Mouse (Mus musculus) midbrain, embryonic 14.5 days (tissue): ENCODE data around the gene Slc7a5. TPM values are rescaled to one million over a fixed set of nuclear protein-coding genes. Genes with fewer than 3 reads are reported as not detected.

ENCODE experiments used
- ATAC-seq: fragments of 200-750 bp; cut with Nextera tagmentation; 2 replicates; pipeline ENCODE4 v1.8.0; 2017; ENCODE audit warnings: moderate number of reproducible peaks, moderate library complexity; ENCODE audit not compliant: low FRiP score, low TSS enrichment
- DNase-seq: peaks from one replicate; pipeline ENCODE4 v3.0.0-alpha.2; 2015
- H3K27ac ChIP-seq: fragments of 300-500 bp; sonication (generic); replicated peaks from 2 replicates; pipeline ENCODE4 v1.5.1; 2014; ENCODE audit warnings: mild to moderate bottlenecking, low read depth, low read length, moderate library complexity
- H3K27me3 ChIP-seq: fragments of 300-500 bp; sonication (generic); 2 replicates; pipeline ENCODE4 v1.6.1; 2014; ENCODE audit warnings: low read length, control low read depth, mixed read lengths; ENCODE audit not compliant: control insufficient read depth, insufficient read depth
- H3K36me3 ChIP-seq: fragments of 300-500 bp; sonication (generic); 2 replicates; pipeline ENCODE4 v1.6.1; 2014; ENCODE audit warnings: low read length, control low read depth; ENCODE audit not compliant: control insufficient read depth, insufficient read depth
- H3K4me1 ChIP-seq: fragments of 300-500 bp; sonication (generic); 2 replicates; pipeline ENCODE4 v1.6.1; 2014; ENCODE audit warnings: mild to moderate bottlenecking, antibody characterized with exemption, low read length, control low read depth; ENCODE audit not compliant: control insufficient read depth, insufficient read depth
- H3K4me2 ChIP-seq: fragments of 300-500 bp; sonication (generic); 2 replicates; pipeline ENCODE4 v1.6.1; 2014; ENCODE audit warnings: mild to moderate bottlenecking, low read length, moderate library complexity
- H3K4me3 ChIP-seq: fragments of 300-500 bp; sonication (generic); replicated peaks from 2 replicates; pipeline ENCODE4 v1.5.1; 2014; ENCODE audit warnings: low read depth, low read length
- H3K9ac ChIP-seq: fragments of 300-500 bp; sonication (generic); replicated peaks from 2 replicates; pipeline ENCODE4 v1.6.1; 2014; ENCODE audit warnings: mild to moderate bottlenecking, low read length, moderate library complexity
- H3K9me3 ChIP-seq: fragments of 300-500 bp; sonication (generic); 2 replicates; pipeline ENCODE4 v1.6.1; 2016; ENCODE audit warnings: low read length, control low read depth, mixed read lengths; ENCODE audit not compliant: control insufficient read depth
- WGBS: fragments of 180-500 bp; shearing (Covaris S2); extraction: QIAGEN DNeasy Blood & Tissue Kit; methylation state at CpG from one replicate; pipeline ENCODE4 v1.1.7; 2014; 5-methylcytosine and 5-hydroxymethylcytosine counted together
- polyA plus RNA-seq: library from polyadenylated mRNA; unstranded; fragments of >200 nt; fragmentation: Nextera tagmentation; extraction: Ambion mirVana; gene quantifications from 2 replicates; pipeline ENCODE4 v1.2.1, GENCODE M21; 2014

Gene Slc7a5
- polyA plus RNA-seq, 1 experiment from 2014 or later: 54.0 TPM

GRCm38 (mm10) chr8:121919158-121919557 lies 11.7 kb upstream of the Slc7a5 start:
- no peak overlapping the region for H3K4me3 ChIP-seq
- WGBS: 74% methylated on average over 4 of the region's 4 CpGs

DNA sequence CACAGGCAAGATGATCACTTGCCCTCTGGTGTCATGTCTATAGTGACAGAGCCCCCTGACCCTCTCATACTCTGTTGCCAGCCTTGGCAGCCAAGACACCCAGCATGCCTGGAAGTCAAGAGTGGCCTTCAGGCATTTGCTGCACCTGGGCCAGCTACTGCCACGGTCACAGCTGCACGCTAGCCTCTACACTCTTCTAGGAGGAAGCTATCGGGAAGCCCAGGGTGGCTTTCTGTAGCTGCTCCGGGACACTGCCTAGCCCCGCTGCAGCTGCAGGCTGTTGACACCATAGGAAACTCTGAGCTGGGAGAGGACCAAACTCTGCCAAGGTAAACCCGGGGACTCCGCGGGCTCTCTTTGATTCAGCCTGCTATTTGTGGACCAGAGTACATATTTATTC lies 5.9 kb upstream of the Slc7a5 start:
- 84% methylated on average over 8 of the region's 8 CpGs for WGBS

More at GRCm38 (mm10) chr8:121919158-121919557, 11.7 kb upstream of the Slc7a5 start:
- Histone ChIP-seq H3K9me3 (no peaks in the 10 kb centered on the region), H3K36me3 (no peaks in the 10 kb centered on the region), H3K4me1 (no peaks in the 10 kb centered on the region), H3K4me2 (no peak overlapping the region), H3K9ac (no peak overlapping the region), H3K27ac (no peak overlapping the region), H3K27me3 (no peaks in the 10 kb centered on the region)
- ATAC-seq (no peak), DNase-seq (no peak)

GRCm38 (mm10) chr8:121912831-121913230 lies 5.3 kb upstream of the Slc7a5 start:
- no peak overlapping the region for H3K9ac ChIP-seq
- 79% methylated on average over 3 of the region's 3 CpGs for WGBS
- no peaks in the 10 kb centered on the region for H3K27me3 ChIP-seq
- ATAC-seq (no peak), DNase-seq (no peak)
- H3K36me3 ChIP-seq: no peaks in the 10 kb centered on the region
- H3K4me2 ChIP-seq: no peak overlapping the region
- H3K4me1 ChIP-seq: peaks cover 3% of the 10 kb centered on the region; the same call in 1 of the 2 replicates
- no peak overlapping the region for H3K27ac ChIP-seq
- H3K4me3 ChIP-seq: no peak overlapping the region
- no peaks in the 10 kb centered on the region for H3K9me3 ChIP-seq

More for the DNA sequence above, 5.9 kb upstream of the Slc7a5 start:
- no peaks in the 10 kb centered on the region for H3K36me3 ChIP-seq
- H3K27ac ChIP-seq: no peak overlapping the region
- ATAC-seq (no peak), DNase-seq (no peak)
- no peak overlapping the region for H3K4me3 ChIP-seq
- H3K4me1 ChIP-seq: no peaks in the 10 kb centered on the region
- H3K9ac ChIP-seq: no peak overlapping the region
- no peaks in the 10 kb centered on the region for H3K9me3 ChIP-seq
- no peak overlapping the region for H3K4me2 ChIP-seq
- H3K27me3 ChIP-seq: no peaks in the 10 kb centered on the region

DNA sequence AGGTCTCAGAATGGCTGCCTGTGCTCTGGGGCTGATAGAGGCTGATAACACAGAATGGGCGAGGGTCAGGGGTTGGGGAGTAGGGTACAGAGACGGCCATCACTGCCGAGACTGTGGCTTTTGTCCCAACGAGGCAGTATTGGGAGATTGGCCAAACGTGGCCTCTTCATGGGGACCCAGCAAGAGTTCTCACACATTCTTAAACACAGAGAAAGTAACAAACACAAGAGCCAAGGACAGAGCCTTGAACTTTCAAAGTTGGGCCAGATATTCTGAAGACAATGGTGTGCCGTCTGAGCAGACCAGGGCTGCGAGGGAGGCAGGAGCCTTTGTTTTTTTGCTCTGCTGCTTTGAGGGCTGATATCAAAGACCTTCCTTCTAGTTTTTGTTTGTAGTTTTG lies 4.5 kb upstream of the Slc7a5 start:
- Histone ChIP-seq H3K36me3 (no peaks in the 10 kb centered on the region), H3K4me2 (no peak overlapping the region), H3K4me3 (no peak overlapping the region), H3K27me3 (no peaks in the 10 kb centered on the region), H3K27ac (no peak overlapping the region), H3K9me3 (no peaks in the 10 kb centered on the region), H3K9ac (no peak overlapping the region), H3K4me1 (peaks cover 3% of the 10 kb centered on the region; the same call in 1 of the 2 replicates)
- WGBS: 68% methylated on average over 7 of the region's 7 CpGs
- DNase-seq: no peak
- ATAC-seq: no peak

- WGBS: 92% methylated on average over 6 of the region's 6 CpGs
- Histone ChIP-seq H3K27me3 (no peaks in the 10 kb centered on the region), H3K36me3 (no peaks in the 10 kb centered on the region), H3K4me3 (no peak overlapping the region), H3K4me2 (no peak overlapping the region), H3K9ac (no peak overlapping the region), H3K9me3 (no peaks in the 10 kb centered on the region), H3K27ac (no peak overlapping the region), H3K4me1 (peaks cover 8% of the 10 kb centered on the region)
- DNase-seq: no peak
- ATAC-seq: no peak
Measured at GRCm38 (mm10) chr8:121911400-121911799, 3.9 kb upstream of the Slc7a5 start.

- 6% methylated on average over 6 of the region's 6 CpGs for WGBS
- no peak overlapping the region for H3K4me3 ChIP-seq
- no peak overlapping the region for H3K27ac ChIP-seq
- no peaks in the 10 kb centered on the region for H3K36me3 ChIP-seq
- peak; percentile 86 for DNase-seq
- peaks cover 19% of the 10 kb centered on the region for H3K4me1 ChIP-seq
- H3K9ac ChIP-seq: no peak overlapping the region
- H3K4me2 ChIP-seq: 0 out of 2 replicates have a peak overlapping the region, but pooled peaks have one; percentile 17
- 0 out of 2 replicates have a peak, but pooled peaks cover 4% of the 10 kb centered on the region for H3K27me3 ChIP-seq
- H3K9me3 ChIP-seq: no peaks in the 10 kb centered on the region
- no peak for ATAC-seq
Measured at GRCm38 (mm10) chr8:121909663-121910062, 2.2 kb upstream of the Slc7a5 start.

- peaks cover 19% of the 10 kb centered on the region for H3K4me1 ChIP-seq
- H3K27me3 ChIP-seq: 0 out of 2 replicates have a peak, but pooled peaks cover 4% of the 10 kb centered on the region
- 0 out of 2 replicates have a peak overlapping the region, but pooled peaks have one; percentile 17 for H3K4me2 ChIP-seq
- H3K27ac ChIP-seq: no peak overlapping the region
- no peak overlapping the region for H3K9ac ChIP-seq
- no peaks in the 10 kb centered on the region for H3K36me3 ChIP-seq
- DNase-seq: no peak
- ATAC-seq: no peak
- H3K4me3 ChIP-seq: no peak overlapping the region
- 75% methylated on average over 8 of the region's 8 CpGs for WGBS
- no peaks in the 10 kb centered on the region for H3K9me3 ChIP-seq
Measured at GRCm38 (mm10) chr8:121909148-121909541, 1.7 kb upstream of the Slc7a5 start.

- H3K4me2 ChIP-seq: peak overlapping the region; percentile 99; the same call in 1 of the 2 replicates
- no peak overlapping the region for H3K9ac ChIP-seq
- peaks cover 19% of the 10 kb centered on the region for H3K4me1 ChIP-seq
- 64% methylated on average over 8 of the region's 8 CpGs for WGBS
- H3K27me3 ChIP-seq: 0 out of 2 replicates have a peak, but pooled peaks cover 4% of the 10 kb centered on the region
- DNase-seq: no peak
- H3K36me3 ChIP-seq: no peaks in the 10 kb centered on the region
- ATAC-seq: no peak
- no peak overlapping the region for H3K27ac ChIP-seq
- no peaks in the 10 kb centered on the region for H3K9me3 ChIP-seq
- H3K4me3 ChIP-seq: no peak overlapping the region; the same call in 1 of the 2 replicates
Measured at GRCm38 (mm10) chr8:121908378-121909147, 1.1 kb upstream of the Slc7a5 start.
